Mouse (Mus musculus): ENCODE data around the gene Krt23.

The Krt23 gene

GRCm38 (mm10) chr11:99492733-99493573, at the start of gene Krt23:
Krt23 (minus strand) TSS chr11:99493137.
- no peak for DNase-seq

GRCm38 (mm10) chr11:99539721-99540120, 46.8 kb upstream of the Krt23 start:
- DNase-seq: peak; percentile 8

- peak; percentile 3 for DNase-seq
Measured at GRCm38 (mm10) chr11:99521288-99521860, 28.4 kb upstream of the Krt23 start, which contains the start of gene Krt39. Krt39 (minus strand) TSS chr11:99521338.

GRCm38 (mm10) chr11:99514098-99514497, 21.2 kb upstream of the Krt23 start:
- DNase-seq: no peak

GRCm38 (mm10) chr11:99500095-99500805, 7.3 kb upstream of the Krt23 start:
- DNase-seq: no peak

GRCm38 (mm10) chr11:99496460-99496859, 3.5 kb upstream of the Krt23 start:
- DNase-seq: no peak

- no peak for DNase-seq
Measured at GRCm38 (mm10) chr11:99494741-99495140, 1.8 kb upstream of the Krt23 start.

- DNase-seq: no peak
Measured at GRCm38 (mm10) chr11:99493574-99493850, 575 bp upstream of the Krt23 start.

GRCm38 (mm10) chr11:99491040-99491439, 1.9 kb downstream of the Krt23 start:
- DNase-seq: no peak

- DNase-seq: no peak
Measured at GRCm38 (mm10) chr11:99490624-99491023, 2.3 kb downstream of the Krt23 start.

GRCm38 (mm10) chr11:99489233-99489632, 3.7 kb downstream of the Krt23 start:
- no peak for DNase-seq

GRCm38 (mm10) chr11:99474981-99475380, 18.0 kb downstream of the Krt23 start:
- no peak for DNase-seq

GRCm38 (mm10) chr11:99473433-99473832, 19.5 kb downstream of the Krt23 start:
- DNase-seq: no peak

- no peak for DNase-seq
Measured at GRCm38 (mm10) chr11:99472405-99472804, 20.5 kb downstream of the Krt23 start.

GRCm38 (mm10) chr11:99471946-99472345, 21.0 kb downstream of the Krt23 start:
- DNase-seq: no peak

GRCm38 (mm10) chr11:99469228-99469627, 23.7 kb downstream of the Krt23 start:
- DNase-seq: no peak

- no peak for DNase-seq
Measured at GRCm38 (mm10) chr11:99468566-99468965, 24.4 kb downstream of the Krt23 start.

GRCm38 (mm10) chr11:99466316-99466715, 26.6 kb downstream of the Krt23 start:
- DNase-seq: no peak

GRCm38 (mm10) chr11:99464836-99465235, 28.1 kb downstream of the Krt23 start:
- peak; percentile 76 for DNase-seq

- DNase-seq: peak; percentile 74
Measured at GRCm38 (mm10) chr11:99463155-99463554, 29.8 kb downstream of the Krt23 start.

GRCm38 (mm10) chr11:99461736-99462135, 31.2 kb downstream of the Krt23 start:
- DNase-seq: peak; percentile 76

GRCm38 (mm10) chr11:99458887-99459286, 34.0 kb downstream of the Krt23 start:
- DNase-seq: no peak

- DNase-seq: peak; percentile 52
Measured at GRCm38 (mm10) chr11:99454759-99455158, 38.2 kb downstream of the Krt23 start.

- DNase-seq: no peak
Measured at GRCm38 (mm10) chr11:99454044-99454443, 38.9 kb downstream of the Krt23 start.

All from kidney, adult 18-20 months (tissue).